Mouse (Mus musculus): ENCODE data around the gene Cwc27. TPM values are rescaled to one million over a fixed set of nuclear protein-coding genes. Genes with fewer than 3 reads are reported as not detected.

The Cwc27 gene
- total RNA-seq (2021) = 10 to 100 TPM; 17.6 to 19.0 TPM

- intact Hi-C loops (cut with DNase I) = loop anchor here (5.0 kb wide), 1 partner anchor 405 kb away; no protein-coding TSS in a partner anchor
Observed at GRCm38 (mm10) chr13:104816635-104817571, at the start of gene Cwc27. TSS of gene Cwc27 (minus strand) at chr13:104817142.

GRCm38 (mm10) chr13:104866726-104867125 is 49.8 kb upstream of the Cwc27 start:
- intact Hi-C loops (cut with DNase I) = no loop called here
- no peak for DNase-seq

More at GRCm38 (mm10) chr13:104816635-104817571, at the start of gene Cwc27:
- peak; percentile 89 for DNase-seq

GRCm38 (mm10) chr13:104863127-104863979 is 46.4 kb upstream of the Cwc27 start, which contains the start of gene Shisal2b:
TSS of gene Shisal2b (minus strand) at chr13:104863893.
- intact Hi-C loops (cut with DNase I) = no loop called here
- DNase-seq = peak; percentile 23 to 25

GRCm38 (mm10) chr13:104853645-104854044 is 36.7 kb upstream of the Cwc27 start:
- DNase-seq = no peak
- intact Hi-C loops (cut with DNase I) = no loop called here

- intact Hi-C loops (cut with DNase I) = no loop called here
Observed at GRCm38 (mm10) chr13:104843295-104844089, 26.6 kb upstream of the Cwc27 start.

GRCm38 (mm10) chr13:104841937-104842336 is 25.0 kb upstream of the Cwc27 start:
- DNase-seq = no peak
- intact Hi-C loops (cut with DNase I) = no loop called here

More at GRCm38 (mm10) chr13:104843295-104844089, 26.6 kb upstream of the Cwc27 start:
- DNase-seq = no peak

- no peak for DNase-seq
- intact Hi-C loops (cut with DNase I) = no loop called here
Observed at GRCm38 (mm10) chr13:104837628-104838027, 20.7 kb upstream of the Cwc27 start.

GRCm38 (mm10) chr13:104832811-104833210 is 15.9 kb upstream of the Cwc27 start:
- no peak for DNase-seq
- intact Hi-C loops (cut with DNase I) = no loop called here

- no peak for DNase-seq
- intact Hi-C loops (cut with DNase I) = no loop called here
Observed at GRCm38 (mm10) chr13:104825470-104825869, 8.5 kb upstream of the Cwc27 start.

GRCm38 (mm10) chr13:104822411-104822838 is 5.5 kb upstream of the Cwc27 start:
- peak in 1 of 2 experiments; percentile 13 for DNase-seq
- intact Hi-C loops (cut with DNase I) = no loop called here

- DNase-seq = no peak
- intact Hi-C loops (cut with DNase I) = no loop called here
Observed at GRCm38 (mm10) chr13:104821908-104822307, 5.0 kb upstream of the Cwc27 start.

GRCm38 (mm10) chr13:104821192-104821591 is 4.2 kb upstream of the Cwc27 start:
- intact Hi-C loops (cut with DNase I) = no loop called here

GRCm38 (mm10) chr13:104817696-104818095 is 754 bp upstream of the Cwc27 start:
- peak; percentile 13 to 34 for DNase-seq
- intact Hi-C loops (cut with DNase I) = loop anchor here (5.0 kb wide), 1 partner anchor 405 kb away; no protein-coding TSS in a partner anchor

More at GRCm38 (mm10) chr13:104821192-104821591, 4.2 kb upstream of the Cwc27 start:
- DNase-seq = no peak

GRCm38 (mm10) chr13:104816270-104816634 is 690 bp downstream of the Cwc27 start:
- peak in 1 of 2 experiments; percentile 27 for DNase-seq
- intact Hi-C loops (cut with DNase I) = loop anchor here (5.0 kb wide), 1 partner anchor 406 kb away; no protein-coding TSS in a partner anchor

- intact Hi-C loops (cut with DNase I) = loop anchor here (1.0 to 5.0 kb wide), 2 partner anchors 135 to 247 kb away; partner anchors contain the start of gene Rgs7bp
- peak; percentile 29 to 44 for DNase-seq
Observed at GRCm38 (mm10) chr13:104805681-104806080, 11.3 kb downstream of the Cwc27 start.

GRCm38 (mm10) chr13:104799566-104800182 is 17.3 kb downstream of the Cwc27 start:
- intact Hi-C loops (cut with DNase I) = no loop called here
- DNase-seq = no peak

GRCm38 (mm10) chr13:104799067-104799466 is 17.9 kb downstream of the Cwc27 start:
- no peak for DNase-seq
- intact Hi-C loops (cut with DNase I) = no loop called here

- DNase-seq = no peak
- intact Hi-C loops (cut with DNase I) = no loop called here
Observed at GRCm38 (mm10) chr13:104794421-104794820, 22.5 kb downstream of the Cwc27 start.

GRCm38 (mm10) chr13:104792184-104792583 is 24.8 kb downstream of the Cwc27 start, which contains the start of gene Srek1ip1:
TSS of gene Srek1ip1 (plus strand) at chr13:104792484.
- intact Hi-C loops (cut with DNase I) = no loop called here
- DNase-seq = no peak
